Mouse (Mus musculus) brain, embryonic 14.5 days (tissue): ENCODE results near the gene Scube2.

Source experiments
- CTCF ChIP-seq: fragments of 200-500 bp; IDR thresholded peaks from 2 replicates; pipeline ENCODE4 v1.5.1; 2012; ENCODE audit warnings: inconsistent platforms, mild to moderate bottlenecking, moderate library complexity, borderline replicate concordance; ENCODE audit not compliant: insufficient read depth, insufficient read length; ENCODE audit errors: extremely low read depth
- POLR2A ChIP-seq: fragments of 200-500 bp; IDR thresholded peaks from 2 replicates; pipeline ENCODE4 v1.6.1; 2012; ENCODE audit warnings: mild to moderate bottlenecking, inconsistent platforms, borderline replicate concordance; ENCODE audit not compliant: poor library complexity, insufficient read depth, insufficient read length, severe bottlenecking; ENCODE audit errors: extremely low read depth

- TF ChIP-seq CTCF (no peak), POLR2A (no peak)
These were observed 12.7 kb downstream of the Scube2 start for GRCm38 (mm10) chr7:109852752-109853212.
